Mouse (Mus musculus) cerebellum, postnatal 4 days (tissue): Measurements from ENCODE around the gene Smpd3.

Experiments used
- DNase-seq, 2 experiments: peaks; one replicate each; pipeline ENCODE4 v3.0.0; 2022; ENCODE audit warnings: low spot score in 2 of 2, mixed read lengths in 1 of 2

Gene Smpd3

GRCm38 (mm10) chr8:106232751-106233150, 105.0 kb downstream of the Smpd3 start:
- DNase-seq: no peak

- no peak for DNase-seq
Observed at GRCm38 (mm10) chr8:106231536-106231935, 106.3 kb downstream of the Smpd3 start.

- peak in 1 of 2 experiments; percentile 46 for DNase-seq
Observed at GRCm38 (mm10) chr8:106226589-106226988, 111.2 kb downstream of the Smpd3 start.

GRCm38 (mm10) chr8:106219620-106220019, 118.2 kb downstream of the Smpd3 start:
- no peak for DNase-seq

- no peak for DNase-seq
Observed at GRCm38 (mm10) chr8:106213959-106214358, 123.8 kb downstream of the Smpd3 start.

GRCm38 (mm10) chr8:106211421-106211820, 126.4 kb downstream of the Smpd3 start:
- DNase-seq: no peak

GRCm38 (mm10) chr8:106210821-106211345, 126.9 kb downstream of the Smpd3 start, which contains the start of the genes Slc7a6os and Prmt7:
Gene Slc7a6os, minus strand, starts transcription at chr8:106210935.
Gene Prmt7, plus strand, starts transcription at chr8:106210936.
- peak; percentile 86 to 94 for DNase-seq

GRCm38 (mm10) chr8:106210035-106210731, 127.6 kb downstream of the Smpd3 start:
- peak in 1 of 2 experiments; percentile 24 for DNase-seq
